Mouse (Mus musculus) left cerebral cortex, adult 9 months (tissue): ENCODE data around the gene Slc25a43.

Experiments used
- DNase-seq, 2 experiments: peaks; one replicate each; pipeline ENCODE4 v3.0.0; 2022; ENCODE audit warnings: low spot score in 2 of 2

Gene Slc25a43

GRCm38 (mm10) chrX:36823932-36824711, 80.7 kb downstream of the Slc25a43 start:
- DNase-seq = no peak

DNA sequence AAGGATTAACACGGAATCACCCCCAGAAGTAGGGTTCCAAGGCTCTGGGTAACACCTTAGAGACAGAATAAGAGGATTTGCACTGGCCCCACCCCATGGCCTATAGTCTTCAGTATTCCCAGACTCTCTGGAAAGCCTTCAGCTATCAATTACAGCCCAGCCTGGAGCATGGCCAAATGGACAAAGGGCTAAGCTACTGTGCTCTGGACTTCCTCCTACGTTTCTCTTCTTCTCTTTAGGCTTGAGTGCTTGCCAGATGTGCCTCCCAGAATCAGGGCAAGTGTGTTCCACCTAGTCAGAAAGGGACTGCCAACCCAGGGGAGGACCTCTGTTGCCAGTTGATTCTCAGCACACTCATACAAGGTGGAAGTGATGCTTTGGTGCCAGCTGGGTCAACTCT, 81.6 kb downstream of the Slc25a43 start:
- no peak for DNase-seq
